Mouse (Mus musculus): ENCODE data around the gene Ltv1.

Gene Ltv1

DNA sequence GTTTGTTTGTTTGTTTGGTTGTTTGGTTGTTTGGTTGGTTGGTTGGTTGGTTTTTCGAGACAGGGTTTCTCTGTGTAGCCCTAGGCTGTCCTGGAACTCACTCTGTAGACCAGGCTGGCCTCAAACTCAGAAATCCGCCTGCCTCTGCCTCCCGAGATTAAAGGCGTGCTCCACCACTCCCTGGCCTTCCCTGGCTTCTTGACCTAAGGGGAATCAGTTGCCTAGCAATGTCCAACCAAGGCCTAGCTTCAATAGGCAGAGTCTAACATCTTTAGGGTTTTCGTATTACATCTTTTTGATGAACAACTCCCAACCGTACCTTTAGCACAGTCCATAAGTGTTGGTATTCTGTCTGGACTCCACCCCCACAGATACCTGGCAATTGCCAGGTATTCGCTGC, 528 bp upstream of the Ltv1 start:
- peak; percentile 1 for DNase-seq (ENCODE audit: low spot score)

DNA sequence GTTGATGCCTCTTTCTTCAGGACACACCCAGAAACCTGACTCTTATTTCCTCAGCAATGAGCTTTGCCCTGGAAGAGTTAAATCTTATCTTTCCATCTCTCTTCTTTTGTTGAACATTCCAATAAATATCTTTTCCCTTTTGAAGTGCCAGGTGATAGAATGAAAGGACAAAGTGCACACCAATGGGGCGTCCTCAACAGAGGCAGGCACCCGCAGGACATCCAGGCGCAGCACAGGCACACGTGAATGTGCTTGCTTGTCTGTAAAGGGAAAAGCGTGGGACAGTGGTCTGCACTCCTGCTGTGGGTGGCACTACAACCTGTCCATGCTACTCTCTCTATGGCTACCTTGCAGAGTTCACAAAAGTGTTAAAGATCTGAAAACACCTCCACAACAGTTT, 3.1 kb downstream of the Ltv1 start:
- DNase-seq (ENCODE audit: low spot score), result no peak

DNA sequence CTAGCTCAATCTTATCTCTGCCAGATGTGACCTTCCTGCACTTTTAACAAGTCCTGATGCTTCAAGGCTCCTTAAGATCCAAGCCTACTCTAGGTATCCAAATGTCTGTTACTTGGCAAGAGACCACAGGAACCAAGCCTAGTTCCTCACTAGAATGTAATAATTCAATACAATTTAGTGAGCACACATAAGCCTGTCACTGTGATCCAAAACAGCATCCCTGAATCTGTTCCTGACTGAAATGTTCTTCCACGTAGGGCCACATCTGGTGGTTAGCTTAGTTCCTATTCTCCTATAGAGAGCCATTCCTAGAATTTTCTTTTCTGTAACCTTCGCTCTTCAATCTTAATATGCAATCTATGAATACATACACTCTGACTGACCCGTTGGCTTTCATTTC, 6.2 kb downstream of the Ltv1 start:
- no peak for DNase-seq (ENCODE audit: low spot score)

DNA sequence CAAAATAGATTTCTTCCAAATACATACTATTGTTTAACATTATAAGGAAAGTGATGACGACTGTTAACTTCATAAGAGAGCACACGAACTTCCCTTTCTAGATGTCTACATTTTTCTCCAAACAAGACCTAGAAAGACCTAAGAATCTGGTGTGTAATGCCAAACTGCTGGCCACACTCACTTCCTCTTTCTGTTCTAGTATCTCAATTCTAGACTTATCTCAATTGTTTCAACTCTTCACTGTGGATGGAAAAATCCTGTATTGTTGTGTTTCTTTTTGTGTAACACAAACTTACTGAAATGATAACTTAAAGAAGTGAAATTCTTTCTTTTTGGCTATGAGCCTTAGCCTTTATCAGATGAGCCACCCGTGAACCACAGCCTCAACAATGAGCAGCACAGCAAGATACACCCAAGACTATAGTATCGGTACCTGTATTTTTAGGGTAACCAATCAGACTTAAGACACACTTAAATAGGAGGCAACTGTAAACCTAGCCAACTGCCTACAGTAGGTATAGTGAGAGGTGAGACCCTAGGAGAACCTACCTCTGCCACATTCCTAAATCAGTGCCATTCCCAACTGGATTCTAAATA, 8.7 kb downstream of the Ltv1 start:
- no peak for DNase-seq (ENCODE audit: low spot score)

DNA sequence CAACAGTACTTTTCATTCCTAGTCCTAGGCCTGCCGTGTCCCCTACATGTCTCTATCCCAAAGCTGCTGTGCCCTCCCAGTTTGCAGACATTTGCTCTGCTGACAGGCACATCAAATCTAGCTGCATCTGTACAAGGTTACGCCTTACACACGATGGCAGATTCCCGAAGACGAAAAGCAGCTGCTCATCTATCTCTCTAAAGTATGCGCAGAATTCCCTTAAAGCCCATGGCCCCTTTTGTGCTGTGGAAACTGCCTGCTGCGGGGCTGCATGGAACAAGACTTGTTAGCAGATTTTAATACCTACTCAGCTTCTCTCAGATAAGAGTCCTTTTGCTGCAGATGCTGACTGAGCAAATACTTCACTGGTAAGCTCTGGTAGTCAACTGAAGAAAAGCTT, 12.8 kb downstream of the Ltv1 start:
- DNase-seq (ENCODE audit: low spot score), result no peak

DNA sequence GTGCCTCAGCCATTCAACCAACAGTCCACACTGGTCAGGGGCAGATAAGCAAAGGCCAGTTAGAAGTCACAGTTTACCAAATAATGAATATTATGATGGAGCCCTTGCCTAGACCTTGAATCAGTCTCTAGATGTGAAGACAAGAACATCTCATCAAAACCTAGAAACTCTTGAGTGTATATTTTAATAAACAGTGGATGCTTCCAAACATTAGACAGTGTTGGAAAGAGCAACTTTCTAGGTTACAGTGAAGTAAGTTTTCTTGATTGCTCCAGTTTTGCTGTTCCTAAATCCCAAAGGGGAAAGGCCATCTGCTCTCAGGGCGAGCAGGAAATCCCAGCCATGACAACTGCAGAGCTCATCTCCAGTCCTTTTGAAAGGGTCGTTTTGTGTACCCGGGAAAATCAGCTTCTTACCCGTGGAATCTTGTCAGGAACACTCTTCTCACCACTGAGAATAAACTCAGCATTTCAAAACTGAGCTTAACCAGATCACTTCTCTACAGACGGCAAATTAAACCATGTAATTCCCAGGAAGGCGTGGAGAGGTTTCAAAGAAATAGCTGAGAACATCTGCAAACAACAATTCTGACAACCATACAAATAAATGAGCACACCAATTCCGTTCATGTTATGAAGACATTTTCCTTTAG, 14.9 kb downstream of the Ltv1 start, which contains the start of gene Zc2hc1b:
Gene Zc2hc1b (minus strand): TSS at position 51 of the 652 bp plus-strand sequence.
- DNase-seq (ENCODE audit: low spot score), result no peak

DNA sequence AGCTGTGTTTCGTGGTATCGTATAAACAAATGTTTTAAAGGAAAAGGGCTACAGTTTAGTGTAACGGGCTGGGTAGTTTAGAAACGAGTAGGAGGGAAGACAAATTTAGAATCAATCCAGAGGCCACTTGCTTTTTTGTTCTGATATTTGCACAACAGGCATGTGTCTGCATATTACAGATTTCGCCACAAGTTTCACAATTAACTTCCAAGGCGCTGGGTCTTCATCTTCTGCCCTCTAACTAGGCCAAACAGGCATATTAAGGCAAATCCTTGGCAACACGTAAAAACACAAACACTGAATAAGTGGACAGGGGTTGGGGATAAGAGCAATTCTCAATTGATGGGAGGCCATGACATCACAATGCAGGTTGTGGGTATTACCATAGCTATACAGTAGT, 17.1 kb downstream of the Ltv1 start:
- DNase-seq (ENCODE audit: low spot score), result no peak

DNA sequence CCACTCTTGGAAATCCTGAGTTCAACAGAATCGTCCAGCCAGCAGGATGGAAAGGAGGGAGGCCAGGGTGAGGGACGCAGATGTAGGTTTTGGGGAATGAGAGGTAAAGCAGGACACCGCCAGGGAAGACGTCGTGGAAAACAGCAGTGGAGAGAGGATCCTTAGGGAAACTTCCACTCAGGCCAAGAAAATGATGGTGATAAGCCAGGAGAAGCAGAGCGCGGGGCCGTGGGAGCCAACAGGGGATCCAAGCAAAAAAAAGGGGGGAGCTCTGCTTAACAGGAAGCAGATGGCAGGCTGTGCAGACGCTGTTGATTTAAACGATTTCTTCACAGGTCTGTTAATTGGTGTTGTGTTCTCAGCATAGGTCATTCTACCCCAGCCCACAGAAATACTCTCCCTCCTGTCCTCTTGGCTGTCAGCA, 20.2 kb downstream of the Ltv1 start:
- no peak for DNase-seq (ENCODE audit: low spot score)

DNA sequence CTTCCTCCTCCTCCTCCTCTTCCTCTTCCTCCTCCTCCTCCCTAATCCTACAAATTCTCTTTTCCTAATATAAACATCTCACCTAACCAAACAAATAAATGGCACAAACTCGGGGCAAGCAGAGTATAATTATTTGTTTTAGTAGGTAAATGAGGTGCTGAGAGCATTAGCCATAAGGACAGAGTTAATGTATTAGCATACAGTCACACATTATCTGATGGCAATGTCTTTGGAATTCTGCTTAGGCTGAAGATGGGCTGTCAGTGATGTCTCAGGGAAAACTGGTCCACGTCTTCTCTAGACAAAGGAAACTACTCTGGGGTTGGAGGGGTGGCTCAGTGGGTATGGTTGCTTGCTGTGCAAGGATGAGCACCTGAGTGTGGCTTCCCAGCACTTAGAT, 21.5 kb downstream of the Ltv1 start:
- DNase-seq (ENCODE audit: low spot score), result no peak

DNA sequence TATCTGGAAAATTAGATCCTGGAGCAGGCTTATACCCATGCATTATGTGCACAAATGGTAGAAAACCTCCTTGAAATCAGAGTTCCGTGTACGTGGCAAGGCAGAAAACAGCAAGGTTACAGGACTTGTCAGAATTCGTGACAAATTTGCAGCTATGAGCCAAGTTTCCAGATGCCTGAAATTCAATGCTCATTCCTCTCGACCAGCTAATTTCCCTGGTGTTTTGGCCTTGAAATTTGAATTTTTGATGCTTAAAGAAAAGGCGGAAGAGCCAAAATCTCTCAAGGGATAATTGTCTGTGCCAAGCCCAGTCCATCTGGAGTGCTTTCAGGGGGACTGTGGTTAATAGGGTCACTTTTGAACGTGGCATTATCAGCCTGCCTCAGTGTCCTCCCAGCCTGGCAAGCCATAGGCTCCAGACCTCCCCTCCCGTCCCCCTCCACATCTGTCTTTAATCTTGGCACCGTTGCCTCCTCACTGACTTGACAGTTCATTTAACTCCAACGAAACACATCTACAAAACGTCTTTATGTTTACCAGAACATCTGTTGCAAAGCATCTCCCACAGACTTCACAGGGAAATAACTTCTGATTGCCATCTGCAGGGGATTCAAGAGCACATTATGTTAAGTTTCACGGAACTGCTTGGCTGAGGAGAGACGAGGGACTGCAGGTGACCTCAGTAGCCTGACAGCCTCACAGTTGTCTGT, 22.1 kb downstream of the Ltv1 start:
- DNase-seq (ENCODE audit: low spot score), result no peak

DNA sequence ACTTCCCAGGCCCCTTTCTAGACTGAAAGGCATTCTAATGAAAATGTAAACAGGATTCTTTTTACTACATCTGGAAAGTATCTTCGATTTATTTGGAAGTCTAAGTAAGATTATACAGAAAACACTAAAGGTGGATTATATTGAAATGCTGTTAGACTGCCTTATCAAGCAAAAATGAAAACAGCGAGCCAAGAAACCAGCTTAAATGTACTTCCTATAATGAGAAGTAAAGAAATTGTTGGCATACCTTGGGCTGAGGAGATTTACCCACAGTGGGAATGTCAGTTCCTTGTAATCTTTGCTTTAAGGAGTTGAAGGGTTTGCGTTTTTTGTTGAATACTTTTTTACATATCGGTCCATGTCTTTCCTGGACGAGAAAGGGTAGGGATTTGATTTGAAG, 24.5 kb downstream of the Ltv1 start:
- DNase-seq (ENCODE audit: low spot score), result no peak

DNA sequence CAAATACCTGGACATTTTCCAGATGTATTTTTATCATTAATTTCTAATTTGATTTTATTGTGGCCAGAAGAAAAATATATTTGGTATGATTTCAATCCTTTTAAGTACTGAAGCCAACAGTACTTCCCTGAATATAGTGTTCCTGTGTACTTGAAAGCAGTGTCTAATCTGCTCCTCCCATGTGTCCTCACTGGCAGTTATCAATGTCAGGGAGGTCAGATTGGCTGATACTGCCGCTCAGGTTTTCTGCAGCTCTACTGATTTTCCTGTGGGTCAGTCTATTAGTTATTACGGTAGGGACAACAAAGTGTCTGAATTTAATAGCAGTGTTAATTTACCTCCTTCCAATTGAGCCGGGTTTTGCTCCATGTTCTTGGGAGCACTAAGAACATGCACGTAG, 30.9 kb downstream of the Ltv1 start:
- no peak for DNase-seq (ENCODE audit: low spot score)

DNA sequence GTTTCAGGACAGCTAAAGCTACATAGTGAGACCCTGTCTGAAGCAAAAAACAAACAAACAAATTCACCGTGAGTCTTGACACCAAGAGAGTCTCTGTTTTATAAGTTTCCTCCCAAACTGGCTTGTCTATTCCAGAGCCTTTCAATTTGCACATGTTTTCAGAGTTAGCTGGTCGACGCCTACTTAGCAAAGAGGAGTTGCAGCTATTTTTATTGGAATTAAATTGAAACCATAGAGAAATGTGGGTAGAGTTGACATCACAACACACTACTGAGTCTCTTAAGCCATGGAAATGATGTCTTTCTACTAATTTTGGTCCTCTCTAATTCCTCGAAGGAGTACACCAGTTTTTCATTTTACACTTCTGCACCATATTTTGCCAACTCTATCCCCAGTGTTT, 32.1 kb downstream of the Ltv1 start:
- no peak for DNase-seq (ENCODE audit: low spot score)

DNA sequence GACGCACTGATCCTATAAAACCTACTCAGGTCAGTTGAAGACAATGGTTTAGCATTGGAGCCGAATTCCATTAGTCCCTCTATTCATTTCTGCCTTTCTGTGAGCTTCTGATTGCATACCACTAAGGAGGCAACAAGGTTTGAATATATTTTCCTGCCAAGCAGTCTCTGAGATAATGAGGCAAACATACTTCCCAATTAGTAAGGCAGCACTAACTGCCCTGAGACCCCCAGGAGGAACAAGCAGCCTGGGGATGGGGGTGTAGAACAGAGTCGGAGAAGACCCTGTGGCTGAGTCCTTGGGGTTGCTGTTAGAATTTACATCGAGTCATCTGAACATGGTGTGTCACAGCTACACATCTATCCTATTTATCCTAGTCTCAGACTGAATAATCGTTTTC, 37.6 kb downstream of the Ltv1 start:
- no peak for DNase-seq (ENCODE audit: low spot score)

DNA sequence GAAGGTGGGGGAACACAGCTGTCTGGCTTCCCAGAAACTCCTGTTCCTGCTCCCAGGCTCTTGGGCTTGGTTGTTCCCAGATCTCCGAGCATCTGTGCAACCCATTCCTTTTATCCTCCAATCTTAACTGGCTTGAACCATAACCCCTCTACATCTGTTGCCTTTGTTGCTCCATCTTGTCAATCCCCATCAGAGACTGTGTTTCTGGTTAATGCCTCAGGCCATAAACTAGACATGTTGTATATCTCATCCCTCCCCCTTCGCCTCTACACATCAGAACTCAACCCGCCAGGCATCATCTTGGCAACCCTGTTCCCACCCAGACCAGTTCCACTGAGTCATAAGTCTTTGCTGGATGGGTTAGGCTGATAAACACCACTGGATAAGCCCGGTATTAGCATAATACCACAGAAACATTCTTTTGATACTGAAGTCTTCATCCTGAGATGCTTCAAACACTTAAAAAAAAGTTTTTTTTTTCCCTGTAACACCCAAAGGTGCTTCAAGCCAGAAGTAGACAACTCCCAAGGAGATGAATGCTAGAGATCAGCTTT, 40.1 kb downstream of the Ltv1 start:
- no peak for DNase-seq (ENCODE audit: low spot score)

DNA sequence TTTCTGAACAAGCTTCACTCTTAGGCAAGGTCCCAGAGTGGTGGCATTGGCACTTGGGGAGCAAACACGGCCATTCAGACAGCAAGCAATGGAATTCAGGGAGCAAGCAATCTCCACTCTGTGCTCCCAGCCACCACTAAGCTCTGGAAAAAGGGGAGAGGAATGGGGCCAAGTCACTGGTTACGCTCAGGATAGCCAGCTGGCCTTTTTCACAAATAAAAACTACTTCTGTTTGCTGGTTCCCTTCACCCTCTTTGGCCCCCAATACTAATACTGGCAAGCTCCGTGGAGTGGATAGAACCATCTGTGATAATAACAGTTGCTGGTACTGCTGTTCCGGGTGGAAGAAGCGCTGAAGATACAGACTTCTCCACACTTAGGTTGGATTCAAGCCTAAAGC, 41.6 kb downstream of the Ltv1 start:
- DNase-seq (ENCODE audit: low spot score), result no peak

DNA sequence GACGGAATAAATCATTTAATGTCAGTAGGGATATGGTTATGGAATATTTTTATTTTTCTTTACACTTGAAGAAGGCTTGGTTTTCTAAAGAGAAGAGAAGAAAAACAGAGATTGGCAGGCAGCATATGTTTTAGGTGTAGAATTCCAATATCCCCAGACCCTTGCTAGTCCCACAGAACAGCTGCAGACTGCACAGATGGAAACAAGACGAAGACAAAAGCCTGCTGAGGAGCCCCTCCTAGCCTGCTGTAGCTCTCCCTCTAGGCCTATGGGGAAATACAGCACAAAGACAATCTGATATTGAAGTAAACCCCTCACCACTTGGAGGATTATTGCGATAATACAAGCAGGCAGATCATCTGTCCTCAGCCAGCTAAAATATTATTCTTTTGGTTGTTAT, 42.5 kb downstream of the Ltv1 start:
- DNase-seq (ENCODE audit: low spot score), result no peak

DNA sequence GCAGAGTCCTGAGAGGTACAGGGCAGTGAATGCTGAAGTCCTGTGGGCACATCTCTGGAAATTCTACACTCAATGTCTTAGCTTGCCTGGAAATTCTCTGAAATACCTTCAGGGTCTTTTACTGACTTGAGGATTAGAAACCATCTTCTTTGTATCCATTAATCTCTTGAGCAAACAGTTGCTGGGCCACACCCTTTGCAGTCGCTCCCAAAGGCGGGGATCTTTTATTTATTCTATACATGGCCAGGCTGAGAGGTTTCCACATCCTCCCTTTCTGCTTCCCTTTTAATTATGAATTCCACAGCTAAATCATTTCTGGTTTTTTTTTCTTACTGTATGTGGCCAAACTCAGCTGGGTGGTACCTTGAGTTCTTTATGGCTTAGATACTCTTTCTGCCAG, 52.5 kb downstream of the Ltv1 start:
- no peak for DNase-seq (ENCODE audit: low spot score)

DNA sequence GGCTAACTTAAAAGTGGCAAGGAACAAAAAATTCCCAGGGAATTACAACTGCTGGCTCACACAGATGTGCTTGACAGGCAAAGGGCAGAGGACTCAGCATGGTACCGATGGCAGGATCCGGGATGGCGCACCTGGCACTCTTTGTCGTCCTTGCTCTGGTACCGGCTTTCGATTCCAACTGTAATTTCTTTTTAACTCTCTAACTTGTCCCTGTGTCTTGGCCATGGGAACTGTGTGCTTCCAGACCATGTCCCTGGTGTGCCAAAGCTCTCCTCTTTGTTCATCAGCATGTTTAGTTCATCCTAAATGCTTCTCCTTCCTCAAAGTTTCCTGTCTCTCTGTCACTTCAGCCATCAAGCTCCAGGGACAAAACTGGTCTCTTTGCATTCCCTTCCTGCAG, 55.1 kb downstream of the Ltv1 start:
- DNase-seq (ENCODE audit: low spot score), result no peak

DNA sequence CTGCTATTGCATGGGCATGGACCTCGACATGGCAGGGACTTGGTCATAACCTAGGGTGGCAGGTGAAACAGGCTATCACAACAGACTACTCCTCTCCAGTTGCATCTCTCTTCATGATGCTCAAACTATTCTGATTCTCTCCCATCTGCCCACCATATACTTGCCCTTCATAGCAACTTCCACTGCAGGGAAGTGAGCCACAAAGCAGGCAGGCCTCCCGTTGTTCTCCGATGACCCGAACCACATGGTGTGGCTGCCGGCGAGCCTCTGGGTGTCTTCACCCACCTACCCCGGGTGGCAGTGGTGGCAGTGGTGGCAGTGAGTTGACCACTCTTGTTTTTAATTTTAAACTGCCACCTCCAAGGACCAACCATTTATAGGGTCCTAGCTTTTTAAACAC, 57.2 kb downstream of the Ltv1 start:
- no peak for DNase-seq (ENCODE audit: low spot score)

DNA sequence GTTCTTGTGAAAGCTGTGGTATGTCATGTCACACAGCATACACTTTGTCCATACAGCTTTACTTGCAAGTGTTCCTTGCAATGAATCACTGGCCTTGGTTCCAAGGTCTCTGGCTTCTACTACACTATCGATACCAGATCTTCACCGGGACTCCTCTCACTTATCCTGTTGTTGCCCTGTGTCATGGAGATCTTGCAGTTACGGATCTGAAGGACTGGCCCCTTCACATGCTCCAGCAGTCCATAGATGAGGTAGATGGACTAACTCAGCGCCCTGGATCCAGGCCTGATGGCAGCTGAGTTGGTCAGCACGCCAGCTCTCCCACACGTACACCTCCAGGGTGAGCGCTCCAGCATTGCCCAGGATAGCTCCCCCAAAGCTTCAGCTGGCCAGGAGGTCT, 57.7 kb downstream of the Ltv1 start:
- DNase-seq (ENCODE audit: low spot score), result no peak

DNA sequence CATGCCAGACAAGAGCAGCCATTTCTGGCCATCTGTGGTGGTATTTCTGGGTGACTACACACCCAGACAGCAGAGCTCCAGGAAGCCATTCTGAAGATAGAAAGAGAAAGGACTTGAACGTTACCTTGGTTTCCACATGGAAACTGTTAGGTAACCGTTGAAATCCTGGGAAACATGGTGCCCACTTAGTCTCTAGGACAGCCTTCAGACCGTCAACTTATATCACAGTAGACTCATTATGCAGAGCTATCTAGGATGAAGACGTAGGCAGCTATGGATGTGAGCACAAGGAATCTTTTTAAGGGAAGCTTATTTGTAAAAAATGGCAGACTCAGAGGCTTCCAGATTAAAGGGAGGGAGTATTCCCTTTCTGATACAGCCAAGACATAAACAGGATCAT, 59.1 kb downstream of the Ltv1 start:
- no peak for DNase-seq (ENCODE audit: low spot score)
